Mouse (Mus musculus) liver, adult 2 months (tissue): ENCODE data around the gene Erlec1.

Experiments
- CTCF ChIP-seq: fragments of 200-500 bp; IDR thresholded peaks from 2 replicates; pipeline ENCODE4 v1.5.1; 2011; ENCODE audit warnings: low read depth, low read length, control low read depth
- POLR2A ChIP-seq: fragments of 200-500 bp; IDR thresholded peaks from 2 replicates; pipeline ENCODE4 v1.6.1; 2011; ENCODE audit warnings: low read length, control low read depth; ENCODE audit not compliant: insufficient read depth; ENCODE audit errors: extremely low read depth

DNA sequence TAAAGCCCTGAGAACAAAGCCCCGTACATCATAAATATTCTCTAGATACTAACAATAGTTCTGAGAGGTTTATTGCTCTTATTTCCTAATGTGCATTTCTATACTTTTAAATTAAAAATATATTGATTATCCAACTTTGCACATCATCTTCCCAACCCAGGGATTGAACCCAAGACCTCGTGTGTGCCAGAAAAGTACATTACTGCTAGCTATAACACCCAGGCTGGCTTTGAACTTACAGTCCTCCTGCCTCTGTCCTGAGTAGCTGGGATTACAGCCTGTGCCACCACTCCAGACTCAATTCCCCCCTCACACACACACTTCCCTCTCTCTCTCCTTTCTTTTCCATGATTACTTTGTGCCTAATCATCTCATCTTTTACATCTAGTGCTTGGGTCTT, 66.0 kb downstream of the Erlec1 start:
- TF ChIP-seq CTCF: no peak
- no peak for TF ChIP-seq POLR2A
